Mouse (Mus musculus): ENCODE data around the gene Wdhd1. TPM values are rescaled to one million over a fixed set of nuclear protein-coding genes. Genes with fewer than 3 reads are reported as not detected.

Wdhd1 gene
- polyA plus RNA-seq, 1 experiment from 2014 or later, result 41.6 TPM

- peak; percentile 47; the same call in 1 of the 2 replicates for ATAC-seq (ENCODE audit: low FRiP score, low read depth)
Measured at GRCm38 (mm10) chr14:47276036-47276603, 537 bp downstream of the Wdhd1 start.

GRCm38 (mm10) chr14:47275417-47275816 lies 1.2 kb downstream of the Wdhd1 start:
- Histone ChIP-seq H3K4me2 (replicated peaks) (peak overlapping the region; percentile 75), H3K27ac (replicated peaks) (no peak overlapping the region), H3K36me3 (peaks cover 22% of the 10 kb centered on the region), H3K9me3 (no peaks in the 10 kb centered on the region), H3K4me3 (peak overlapping the region; percentile 79), H3K4me1 (peaks cover 17% of the 10 kb centered on the region), H3K9ac (replicated peaks) (peak overlapping the region; percentile 29; the same call in 1 of the 2 replicates), H3K27me3 (no peaks in the 10 kb centered on the region)
- 28% methylated on average over 3 of the region's 3 CpGs for WGBS
- ATAC-seq (ENCODE audit: low FRiP score, low read depth), result no peak

More at GRCm38 (mm10) chr14:47276036-47276603, 537 bp downstream of the Wdhd1 start:
- Histone ChIP-seq H3K27me3 (no peaks in the 10 kb centered on the region), H3K4me2 (replicated peaks) (peak overlapping the region; percentile 75), H3K27ac (replicated peaks) (peak overlapping the region; percentile 95), H3K4me3 (peak overlapping the region; percentile 79), H3K4me1 (peaks cover 17% of the 10 kb centered on the region), H3K9me3 (no peaks in the 10 kb centered on the region), H3K36me3 (peaks cover 16% of the 10 kb centered on the region), H3K9ac (replicated peaks) (peak overlapping the region; percentile 87)
- 3% methylated on average over 22 of the region's 22 CpGs for WGBS

GRCm38 (mm10) chr14:47273751-47274150 lies 2.9 kb downstream of the Wdhd1 start:
- H3K27ac ChIP-seq (replicated peaks), result no peak overlapping the region
- no peaks in the 10 kb centered on the region for H3K27me3 ChIP-seq
- peaks cover 17% of the 10 kb centered on the region for H3K4me1 ChIP-seq
- no peak overlapping the region for H3K4me3 ChIP-seq
- H3K9me3 ChIP-seq, result no peaks in the 10 kb centered on the region
- no peak overlapping the region for H3K4me2 ChIP-seq (replicated peaks)
- WGBS, result 76% methylated on average over 3 of the region's 3 CpGs
- peaks cover 37% of the 10 kb centered on the region for H3K36me3 ChIP-seq
- H3K9ac ChIP-seq (replicated peaks), result no peak overlapping the region
- ATAC-seq (ENCODE audit: low FRiP score, low read depth), result no peak

GRCm38 (mm10) chr14:47269706-47270105 lies 7.0 kb downstream of the Wdhd1 start:
- H3K27ac ChIP-seq (replicated peaks), result no peak overlapping the region
- H3K4me1 ChIP-seq, result 0 out of 2 replicates have a peak, but pooled peaks cover 2% of the 10 kb centered on the region
- H3K4me2 ChIP-seq (replicated peaks), result no peak overlapping the region
- 96% methylated on average over 2 of the region's 2 CpGs for WGBS
- no peaks in the 10 kb centered on the region for H3K9me3 ChIP-seq
- no peak for ATAC-seq (ENCODE audit: low FRiP score, low read depth)
- H3K27me3 ChIP-seq, result no peaks in the 10 kb centered on the region
- no peak overlapping the region for H3K4me3 ChIP-seq
- no peak overlapping the region for H3K9ac ChIP-seq (replicated peaks)
- H3K36me3 ChIP-seq, result peaks cover 69% of the 10 kb centered on the region

GRCm38 (mm10) chr14:47269056-47269455 lies 7.6 kb downstream of the Wdhd1 start:
- WGBS, result 97% methylated on average over 4 of the region's 4 CpGs
- H3K9me3 ChIP-seq, result no peaks in the 10 kb centered on the region
- H3K4me3 ChIP-seq, result no peak overlapping the region
- H3K4me2 ChIP-seq (replicated peaks), result no peak overlapping the region
- no peak for ATAC-seq (ENCODE audit: low FRiP score, low read depth)
- H3K27ac ChIP-seq (replicated peaks), result no peak overlapping the region
- H3K9ac ChIP-seq (replicated peaks), result no peak overlapping the region
- H3K36me3 ChIP-seq, result peaks cover 69% of the 10 kb centered on the region
- H3K4me1 ChIP-seq, result no peaks in the 10 kb centered on the region
- H3K27me3 ChIP-seq, result no peaks in the 10 kb centered on the region

- Histone ChIP-seq H3K4me2 (replicated peaks) (no peak overlapping the region), H3K4me1 (no peaks in the 10 kb centered on the region), H3K9ac (replicated peaks) (no peak overlapping the region), H3K36me3 (peaks cover 62% of the 10 kb centered on the region), H3K9me3 (no peaks in the 10 kb centered on the region), H3K4me3 (no peak overlapping the region), H3K27me3 (no peaks in the 10 kb centered on the region), H3K27ac (replicated peaks) (no peak overlapping the region)
- 95% methylated on average over 8 of the region's 8 CpGs for WGBS
- ATAC-seq (ENCODE audit: low FRiP score, low read depth), result no peak
Measured at GRCm38 (mm10) chr14:47265829-47266228, 10.8 kb downstream of the Wdhd1 start.

GRCm38 (mm10) chr14:47264866-47265265 lies 11.8 kb downstream of the Wdhd1 start:
- Histone ChIP-seq H3K9ac (replicated peaks) (no peak overlapping the region), H3K9me3 (no peaks in the 10 kb centered on the region), H3K27ac (replicated peaks) (no peak overlapping the region), H3K36me3 (peaks cover 62% of the 10 kb centered on the region), H3K4me2 (replicated peaks) (no peak overlapping the region), H3K27me3 (no peaks in the 10 kb centered on the region), H3K4me1 (no peaks in the 10 kb centered on the region), H3K4me3 (no peak overlapping the region)
- no peak for ATAC-seq (ENCODE audit: low FRiP score, low read depth)
- WGBS, result 96% methylated on average over 3 of the region's 3 CpGs

- Histone ChIP-seq H3K9ac (replicated peaks) (no peak overlapping the region), H3K4me3 (no peak overlapping the region), H3K27ac (replicated peaks) (no peak overlapping the region), H3K4me1 (no peaks in the 10 kb centered on the region), H3K36me3 (peaks cover 60% of the 10 kb centered on the region), H3K9me3 (no peaks in the 10 kb centered on the region), H3K27me3 (no peaks in the 10 kb centered on the region), H3K4me2 (replicated peaks) (no peak overlapping the region)
- ATAC-seq (ENCODE audit: low FRiP score, low read depth), result no peak
- WGBS, result 88% methylated on average over 6 of the region's 6 CpGs
Measured at GRCm38 (mm10) chr14:47249839-47250238, 26.8 kb downstream of the Wdhd1 start.

GRCm38 (mm10) chr14:47242753-47243152 lies 33.9 kb downstream of the Wdhd1 start:
- Histone ChIP-seq H3K27ac (replicated peaks) (no peak overlapping the region), H3K9ac (replicated peaks) (no peak overlapping the region), H3K4me2 (replicated peaks) (no peak overlapping the region), H3K4me3 (no peak overlapping the region), H3K9me3 (no peaks in the 10 kb centered on the region), H3K36me3 (peaks cover 60% of the 10 kb centered on the region), H3K27me3 (no peaks in the 10 kb centered on the region), H3K4me1 (no peaks in the 10 kb centered on the region)
- whole genome bisulfite sequencing, result 93% methylated on average over 4 of the region's 4 CpGs
- ATAC-seq (ENCODE audit: low FRiP score, low read depth), result no peak

- H3K9me3 ChIP-seq, result no peaks in the 10 kb centered on the region
- H3K4me3 ChIP-seq, result no peak overlapping the region
- no peak overlapping the region for H3K27ac ChIP-seq (replicated peaks)
- no peak overlapping the region for H3K9ac ChIP-seq (replicated peaks)
- H3K4me1 ChIP-seq, result no peaks in the 10 kb centered on the region
- no peaks in the 10 kb centered on the region for H3K27me3 ChIP-seq
- H3K36me3 ChIP-seq, result peaks cover 43% of the 10 kb centered on the region
- no peak overlapping the region for H3K4me2 ChIP-seq (replicated peaks)
- 94% methylated on average over 6 of the region's 6 CpGs for WGBS
- ATAC-seq (ENCODE audit: low FRiP score, low read depth), result no peak
Measured at GRCm38 (mm10) chr14:47241046-47241445, 35.6 kb downstream of the Wdhd1 start.

GRCm38 (mm10) chr14:47240600-47240999 lies 36.1 kb downstream of the Wdhd1 start:
- Histone ChIP-seq H3K9ac (replicated peaks) (no peak overlapping the region), H3K4me2 (replicated peaks) (no peak overlapping the region), H3K4me1 (no peaks in the 10 kb centered on the region), H3K9me3 (no peaks in the 10 kb centered on the region), H3K36me3 (peaks cover 39% of the 10 kb centered on the region), H3K4me3 (no peak overlapping the region), H3K27ac (replicated peaks) (no peak overlapping the region), H3K27me3 (no peaks in the 10 kb centered on the region)
- no peak for ATAC-seq (ENCODE audit: low FRiP score, low read depth)
- 86% methylated on average over 1 of the region's 1 CpGs for WGBS

GRCm38 (mm10) chr14:47237286-47237685 lies 39.4 kb downstream of the Wdhd1 start:
- 83% methylated on average over 4 of the region's 4 CpGs for WGBS
- Histone ChIP-seq H3K9me3 (0 out of 2 replicates have a peak, but pooled peaks cover 5% of the 10 kb centered on the region), H3K27me3 (no peaks in the 10 kb centered on the region), H3K9ac (replicated peaks) (no peak overlapping the region), H3K4me2 (replicated peaks) (no peak overlapping the region), H3K27ac (replicated peaks) (no peak overlapping the region), H3K36me3 (peaks cover 9% of the 10 kb centered on the region; the same call in 1 of the 2 replicates), H3K4me1 (no peaks in the 10 kb centered on the region), H3K4me3 (no peak overlapping the region)
- ATAC-seq (ENCODE audit: low FRiP score, low read depth), result no peak

GRCm38 (mm10) chr14:47236491-47236890 lies 40.2 kb downstream of the Wdhd1 start:
- no peak overlapping the region for H3K9ac ChIP-seq (replicated peaks)

More at GRCm38 (mm10) chr14:47236491-47236890, 40.2 kb downstream of the Wdhd1 start:
- Histone ChIP-seq H3K9me3 (0 out of 2 replicates have a peak, but pooled peaks cover 5% of the 10 kb centered on the region), H3K4me1 (no peaks in the 10 kb centered on the region), H3K4me2 (replicated peaks) (no peak overlapping the region), H3K27me3 (no peaks in the 10 kb centered on the region), H3K27ac (replicated peaks) (no peak overlapping the region), H3K4me3 (no peak overlapping the region), H3K36me3 (peaks cover 7% of the 10 kb centered on the region; the same call in 1 of the 2 replicates)
- no peak for ATAC-seq (ENCODE audit: low FRiP score, low read depth)
- WGBS, result 94% methylated on average over 7 of the region's 7 CpGs
